Mouse (Mus musculus): ENCODE data around the gene Fmo3. TPM values are rescaled to one million over a fixed set of nuclear protein-coding genes. Genes with fewer than 3 reads are reported as not detected.

Gene Fmo3
- polyA plus RNA-seq, 1 experiment, result not detected

DNA sequence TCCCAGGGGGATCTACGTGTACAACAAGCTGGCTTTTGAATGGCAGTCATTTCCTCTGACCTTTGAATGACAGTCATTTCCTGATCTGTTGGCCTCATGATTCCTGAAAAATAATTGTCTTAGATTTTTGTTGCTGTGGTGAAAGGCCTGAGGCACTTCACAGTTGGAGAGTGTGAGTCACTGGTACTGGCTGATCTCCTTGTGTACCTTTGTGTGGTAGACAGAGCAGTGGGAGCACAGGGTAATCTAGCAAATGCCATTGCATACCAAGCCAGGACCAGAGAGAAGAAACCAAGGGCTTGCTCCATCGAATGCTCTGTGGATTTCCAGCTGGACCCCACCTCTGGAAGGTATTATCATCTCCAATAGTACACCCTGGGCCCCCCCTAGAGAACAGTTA lies 31.2 kb downstream of the Fmo3 start:
- TF ChIP-seq POLR2A (IDR thresholded peaks at IDR 0.05; ENCODE audit: borderline replicate concordance, low read depth, low read length), result no peak
- Histone ChIP-seq H3K4me1 (ENCODE audit: control insufficient read depth, insufficient read depth, low read length) (no peaks in the 10 kb centered on the region), H3K4me3 (ENCODE audit: insufficient read depth, low read length) (no peak overlapping the region), H3K27ac (ENCODE audit: insufficient read depth, low read depth, low read length) (no peak overlapping the region)

GRCm38 (mm10) chr1:162949763-162950162 lies 34.6 kb downstream of the Fmo3 start:
- H3K4me3 ChIP-seq (ENCODE audit: insufficient read depth, low read length), result no peak overlapping the region
- no peak overlapping the region for H3K27ac ChIP-seq (ENCODE audit: insufficient read depth, low read depth, low read length)
- TF ChIP-seq CTCF (IDR thresholded peaks at IDR 0.05; ENCODE audit: low read depth, low read length) (no peak), POLR2A (IDR thresholded peaks at IDR 0.05; ENCODE audit: borderline replicate concordance, low read depth, low read length) (no peak)
- H3K4me1 ChIP-seq (ENCODE audit: control insufficient read depth, insufficient read depth, low read length), result no peaks in the 10 kb centered on the region

GRCm38 (mm10) chr1:162947934-162948333 lies 36.4 kb downstream of the Fmo3 start:
- no peak for TF ChIP-seq POLR2A (IDR thresholded peaks at IDR 0.05; ENCODE audit: borderline replicate concordance, low read depth, low read length)
- TF ChIP-seq CTCF (IDR thresholded peaks at IDR 0.05; ENCODE audit: low read depth, low read length), result no peak
- Histone ChIP-seq H3K27ac (ENCODE audit: insufficient read depth, low read depth, low read length) (no peak overlapping the region), H3K4me1 (ENCODE audit: control insufficient read depth, insufficient read depth, low read length) (no peaks in the 10 kb centered on the region), H3K4me3 (ENCODE audit: insufficient read depth, low read length) (no peak overlapping the region)

- Histone ChIP-seq H3K4me1 (ENCODE audit: control insufficient read depth, insufficient read depth, low read length) (no peaks in the 10 kb centered on the region), H3K27ac (ENCODE audit: insufficient read depth, low read depth, low read length) (no peak overlapping the region), H3K4me3 (ENCODE audit: insufficient read depth, low read length) (no peak overlapping the region)
- no peak for TF ChIP-seq CTCF (IDR thresholded peaks at IDR 0.05; ENCODE audit: low read depth, low read length)
- no peak for TF ChIP-seq POLR2A (IDR thresholded peaks at IDR 0.05; ENCODE audit: borderline replicate concordance, low read depth, low read length)
Measured at GRCm38 (mm10) chr1:162946837-162947558, 37.3 kb downstream of the Fmo3 start.

DNA sequence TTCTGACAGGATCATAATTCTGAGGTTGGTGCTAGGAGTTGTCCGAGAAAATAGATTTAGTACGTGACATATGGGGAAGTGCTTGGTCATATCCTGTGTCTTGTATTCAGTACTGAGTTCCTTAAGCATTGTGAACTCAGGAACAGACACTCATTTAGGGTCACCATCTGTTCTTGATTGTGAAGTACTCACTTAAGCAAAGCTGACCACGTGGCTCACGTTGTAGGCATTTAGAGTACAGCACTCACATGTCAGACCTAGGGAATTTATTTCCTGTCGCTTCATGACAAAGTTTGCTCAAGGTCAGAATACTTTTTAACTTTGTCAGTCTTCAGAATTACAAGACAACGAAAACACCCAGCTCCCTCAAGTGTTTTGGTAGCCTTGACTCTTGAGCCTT lies 40.6 kb downstream of the Fmo3 start:
- H3K4me3 ChIP-seq (ENCODE audit: insufficient read depth, low read length), result no peak overlapping the region
- TF ChIP-seq CTCF (IDR thresholded peaks at IDR 0.05; ENCODE audit: low read depth, low read length) (no peak), POLR2A (IDR thresholded peaks at IDR 0.05; ENCODE audit: borderline replicate concordance, low read depth, low read length) (no peak)
- no peaks in the 10 kb centered on the region for H3K4me1 ChIP-seq (ENCODE audit: control insufficient read depth, insufficient read depth, low read length)
- no peak overlapping the region for H3K27ac ChIP-seq (ENCODE audit: insufficient read depth, low read depth, low read length)

DNA sequence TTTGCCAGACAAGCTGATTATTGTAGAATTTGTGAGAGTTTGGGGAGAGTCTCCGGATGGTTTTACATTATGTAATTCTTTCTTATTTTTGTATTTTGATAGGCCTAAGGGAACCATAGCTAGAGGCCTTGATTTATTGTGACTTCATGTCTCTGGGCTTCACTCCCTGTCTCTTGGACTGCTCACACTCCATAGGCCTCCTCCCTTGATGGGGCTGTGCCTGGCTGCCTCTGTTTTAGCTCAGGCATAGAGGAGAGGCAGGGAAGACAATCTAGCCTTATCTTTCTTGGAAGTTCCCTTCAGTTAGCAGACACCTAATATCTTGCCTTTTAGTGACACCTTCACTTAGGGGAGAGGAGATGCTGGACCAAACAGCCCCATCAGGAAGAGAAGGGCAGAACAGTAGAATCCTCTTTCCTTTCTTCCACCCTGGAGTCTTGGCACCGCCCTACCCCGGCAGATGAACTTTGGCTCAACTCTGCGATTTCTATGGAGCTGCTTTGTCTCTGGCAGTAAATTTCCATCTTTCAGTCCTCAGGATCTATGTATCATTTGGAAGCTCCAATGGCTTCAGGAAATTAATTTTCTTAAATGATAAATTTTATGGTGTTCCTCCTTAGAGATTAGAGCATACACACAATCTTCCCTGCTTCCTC lies 45.5 kb downstream of the Fmo3 start:
- H3K27ac ChIP-seq (ENCODE audit: insufficient read depth, low read depth, low read length), result no peak overlapping the region
- no peak overlapping the region for H3K4me3 ChIP-seq (ENCODE audit: insufficient read depth, low read length)
- TF ChIP-seq CTCF (IDR thresholded peaks at IDR 0.05; ENCODE audit: low read depth, low read length) (no peak), POLR2A (IDR thresholded peaks at IDR 0.05; ENCODE audit: borderline replicate concordance, low read depth, low read length) (no peak)
- H3K4me1 ChIP-seq (ENCODE audit: control insufficient read depth, insufficient read depth, low read length), result no peaks in the 10 kb centered on the region

GRCm38 (mm10) chr1:162937970-162938695 lies 46.2 kb downstream of the Fmo3 start:
- Histone ChIP-seq H3K4me3 (ENCODE audit: insufficient read depth, low read length) (no peak overlapping the region), H3K4me1 (ENCODE audit: control insufficient read depth, insufficient read depth, low read length) (no peaks in the 10 kb centered on the region), H3K27ac (ENCODE audit: insufficient read depth, low read depth, low read length) (no peak overlapping the region)
- TF ChIP-seq POLR2A (IDR thresholded peaks at IDR 0.05; ENCODE audit: borderline replicate concordance, low read depth, low read length), result no peak
- no peak for TF ChIP-seq CTCF (IDR thresholded peaks at IDR 0.05; ENCODE audit: low read depth, low read length)

- no peak within 1 kb of the TSS for H3K27ac ChIP-seq (ENCODE audit: insufficient read depth, low read depth, low read length)
- TF ChIP-seq POLR2A (IDR thresholded peaks at IDR 0.05; ENCODE audit: borderline replicate concordance, low read depth, low read length), result no peak
- TF ChIP-seq CTCF (IDR thresholded peaks at IDR 0.05; ENCODE audit: low read depth, low read length), result no peak
- no peak within 1 kb of the TSS for H3K4me3 ChIP-seq (ENCODE audit: insufficient read depth, low read length)
- no peaks in the 10 kb centered on the region for H3K4me1 ChIP-seq (ENCODE audit: control insufficient read depth, insufficient read depth, low read length)
Measured at GRCm38 (mm10) chr1:162937415-162937814, 46.9 kb downstream of the Fmo3 start, which contains the start of gene Fmo6. Gene Fmo6, minus strand, starts transcription at chr1:162937515.

DNA sequence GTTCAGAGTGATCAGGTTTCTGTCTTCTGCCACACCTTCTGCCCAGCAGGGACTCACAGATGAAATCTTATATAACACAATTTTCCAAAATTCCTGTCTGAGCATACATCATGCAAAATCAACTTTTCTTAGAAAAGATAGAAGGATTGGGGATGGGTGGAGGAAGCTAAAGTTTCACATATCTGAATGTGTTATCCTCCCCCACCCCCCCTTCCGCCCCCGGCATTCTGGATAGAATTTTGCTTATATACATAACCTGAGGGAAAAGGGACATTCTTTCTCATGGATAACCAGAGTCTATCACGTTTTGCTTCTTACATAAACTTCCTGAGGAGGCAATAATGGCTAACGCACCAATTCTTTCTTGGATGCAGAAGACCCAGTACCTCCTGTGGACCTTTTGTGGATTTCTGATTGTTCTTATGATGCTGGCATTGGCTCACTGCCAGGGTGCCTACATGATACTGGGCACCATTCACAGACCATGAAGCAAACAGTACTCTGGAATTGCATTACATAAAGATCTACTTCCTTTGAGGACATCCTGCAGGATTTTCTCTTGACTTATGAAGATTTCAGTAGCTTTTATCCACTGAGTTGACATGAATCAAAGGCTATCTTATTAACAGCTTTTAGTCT lies 49.8 kb downstream of the Fmo3 start:
- Histone ChIP-seq H3K4me1 (ENCODE audit: control insufficient read depth, insufficient read depth, low read length) (no peaks in the 10 kb centered on the region), H3K27ac (ENCODE audit: insufficient read depth, low read depth, low read length) (no peak overlapping the region), H3K4me3 (ENCODE audit: insufficient read depth, low read length) (no peak overlapping the region)
- TF ChIP-seq POLR2A (IDR thresholded peaks at IDR 0.05; ENCODE audit: borderline replicate concordance, low read depth, low read length) (no peak), CTCF (IDR thresholded peaks at IDR 0.05; ENCODE audit: low read depth, low read length) (no peak)

Measured in bone marrow macrophage, adult 2 months (primary cell).